Mouse (Mus musculus) B cell, adult 2 months (primary cell): Measurements from ENCODE around the gene Btnl10.
A peak's percentile ranks its signal among the peaks of the same experiment; 100 is the strongest.
"Not testable (repeated sequence)": the region's sequence is repeated elsewhere in the genome, so short reads cannot be mapped to it uniquely, and the experiment has no call there.

Experiments
- DNase-seq, 2 experiments: peaks; one replicate each; pipeline ENCODE4 v3.0.0; 2022

The Btnl10 gene

GRCm38 (mm10) chr11:58931576-58931975 is 13.9 kb downstream of the Btnl10 start:
- DNase-seq, result peak; percentile 39 to 53

- DNase-seq, result no peak
Measured at GRCm38 (mm10) chr11:58937909-58938308, 20.2 kb downstream of the Btnl10 start.

GRCm38 (mm10) chr11:58938322-58939087 is 20.8 kb downstream of the Btnl10 start, which contains the start of gene Rnf187:
Gene Rnf187 (minus strand): TSS chr11:58938916.
- peak; percentile 90 to 92 for DNase-seq

GRCm38 (mm10) chr11:58939088-58939439 is 21.4 kb downstream of the Btnl10 start:
- DNase-seq, result no peak

GRCm38 (mm10) chr11:58944136-58944535 is 26.4 kb downstream of the Btnl10 start:
- no peak for DNase-seq

- DNase-seq, result no peak
Measured at GRCm38 (mm10) chr11:58947306-58947705, 29.6 kb downstream of the Btnl10 start.

GRCm38 (mm10) chr11:58947798-58948528 is 30.3 kb downstream of the Btnl10 start:
- peak; percentile 37 to 42 for DNase-seq

GRCm38 (mm10) chr11:58948542-58949479 is 31.1 kb downstream of the Btnl10 start, which contains the start of gene Hist3h2ba:
Gene Hist3h2ba (plus strand): TSS chr11:58948920.
- peak; percentile 66 to 67 for DNase-seq

GRCm38 (mm10) chr11:58949480-58950431 is 32.0 kb downstream of the Btnl10 start:
- no peak for DNase-seq

GRCm38 (mm10) chr11:58951210-58951609 is 33.5 kb downstream of the Btnl10 start:
- DNase-seq, result no peak

- no peak for DNase-seq
Measured at GRCm38 (mm10) chr11:58953351-58954169, 35.9 kb downstream of the Btnl10 start.

GRCm38 (mm10) chr11:58954170-58954419 is 36.4 kb downstream of the Btnl10 start:
- DNase-seq, result not testable (repeated sequence)

- DNase-seq, result peak; percentile 84 to 89
Measured at GRCm38 (mm10) chr11:58954420-58955142, 36.9 kb downstream of the Btnl10 start, which contains the start of the genes Hist3h2a and Trim17. Gene Hist3h2a (plus strand): TSS chr11:58954685. Gene Trim17 (plus strand): TSS chr11:58954685.

GRCm38 (mm10) chr11:58955143-58955867 is 37.6 kb downstream of the Btnl10 start:
- DNase-seq, result peak in 1 of 2 experiments; percentile 28

GRCm38 (mm10) chr11:58955868-58956257 is 38.2 kb downstream of the Btnl10 start:
- no peak for DNase-seq

GRCm38 (mm10) chr11:58957226-58957914 is 39.7 kb downstream of the Btnl10 start:
- no peak for DNase-seq

GRCm38 (mm10) chr11:58958536-58958935 is 40.8 kb downstream of the Btnl10 start:
- no peak for DNase-seq

- no peak for DNase-seq
Measured at GRCm38 (mm10) chr11:58959186-58959825, 41.6 kb downstream of the Btnl10 start.
